Mouse (Mus musculus) limb, embryonic 10.5 days (tissue): ENCODE results near the gene Adad1. TPM values are rescaled to one million over a fixed set of nuclear protein-coding genes. Genes with fewer than 3 reads are reported as not detected.

Experiments
- DNase-seq: peaks from one replicate; pipeline ENCODE4 v3.0.0-alpha.2; 2017; ENCODE audit warnings: low spot score
- H3K27ac ChIP-seq: fragments of 300-500 bp; sonication (generic); 2 replicates; pipeline ENCODE4 v1.5.1; 2016; ENCODE audit warnings: mild to moderate bottlenecking
- H3K27me3 ChIP-seq: fragments of 300-500 bp; sonication (generic); 2 replicates; pipeline ENCODE4 v1.6.1; 2016; ENCODE audit warnings: low read depth, mild to moderate bottlenecking; ENCODE audit not compliant: poor library complexity, severe bottlenecking
- H3K36me3 ChIP-seq: fragments of 300-500 bp; sonication (generic); 2 replicates; pipeline ENCODE4 v1.6.1; 2016; ENCODE audit warnings: mild to moderate bottlenecking, moderate library complexity
- H3K4me1 ChIP-seq: fragments of 300-500 bp; sonication (generic); 2 replicates; pipeline ENCODE4 v1.6.1; 2016
- H3K4me3 ChIP-seq: fragments of 300-500 bp; sonication (generic); 2 replicates; pipeline ENCODE4 v1.5.1; 2016; ENCODE audit warnings: mild to moderate bottlenecking, moderate library complexity
- H3K9me3 ChIP-seq: fragments of 300-500 bp; sonication (generic); replicated peaks from 2 replicates; pipeline ENCODE4 v1.6.1; 2016; ENCODE audit warnings: mild to moderate bottlenecking
- WGBS: fragments of 180-500 bp; shearing (Covaris S2); methylation state at CpG from one replicate; pipeline ENCODE4 v1.1.7; 2016; 5-methylcytosine and 5-hydroxymethylcytosine counted together
- polyA plus RNA-seq: library from polyadenylated mRNA; unstranded; fragments of >200 nt; fragmentation: Nextera tagmentation; extraction: Ambion mirVana; gene quantifications from 2 replicates; pipeline ENCODE4 v1.2.1, GENCODE M21; 2016

Adad1 gene
- polyA plus RNA-seq, 1 experiment from 2014 or later = 1.1 TPM

GRCm38 (mm10) chr3:37141827-37142226 is 78.5 kb downstream of the Adad1 start:
- no peaks in the 10 kb centered on the region for H3K36me3 ChIP-seq
- 89% methylated on average over 2 of the region's 2 CpGs for WGBS
- H3K27me3 ChIP-seq = no peaks in the 10 kb centered on the region
- no peaks in the 10 kb centered on the region for H3K9me3 ChIP-seq
- H3K4me1 ChIP-seq = peaks cover 5% of the 10 kb centered on the region
- no peak overlapping the region for H3K4me3 ChIP-seq
- DNase-seq = no peak
- no peak overlapping the region for H3K27ac ChIP-seq

GRCm38 (mm10) chr3:37144979-37145378 is 81.7 kb downstream of the Adad1 start:
- 54% methylated on average over 1 of the region's 1 CpGs for WGBS

GRCm38 (mm10) chr3:37146406-37146805 is 83.1 kb downstream of the Adad1 start:
- no peak for DNase-seq
- H3K27ac ChIP-seq = no peak overlapping the region
- H3K36me3 ChIP-seq = no peaks in the 10 kb centered on the region
- peaks cover 5% of the 10 kb centered on the region for H3K4me1 ChIP-seq
- H3K9me3 ChIP-seq = no peaks in the 10 kb centered on the region
- H3K27me3 ChIP-seq = no peaks in the 10 kb centered on the region
- H3K4me3 ChIP-seq = no peak overlapping the region
- 48% methylated on average over 8 of the region's 8 CpGs for WGBS

More at GRCm38 (mm10) chr3:37144979-37145378, 81.7 kb downstream of the Adad1 start:
- peaks cover 5% of the 10 kb centered on the region for H3K4me1 ChIP-seq
- DNase-seq = no peak
- H3K36me3 ChIP-seq = no peaks in the 10 kb centered on the region
- no peaks in the 10 kb centered on the region for H3K9me3 ChIP-seq
- H3K4me3 ChIP-seq = no peak overlapping the region
- no peak overlapping the region for H3K27ac ChIP-seq
- H3K27me3 ChIP-seq = no peaks in the 10 kb centered on the region

- no peak for DNase-seq
Measured at GRCm38 (mm10) chr3:37146810-37147209, 83.5 kb downstream of the Adad1 start.

GRCm38 (mm10) chr3:37152274-37152673 is 88.9 kb downstream of the Adad1 start:
- H3K4me3 ChIP-seq = no peak overlapping the region
- H3K9me3 ChIP-seq = no peaks in the 10 kb centered on the region
- H3K27me3 ChIP-seq = no peaks in the 10 kb centered on the region
- no peak for DNase-seq
- no peak overlapping the region for H3K27ac ChIP-seq
- H3K4me1 ChIP-seq = peaks cover 3% of the 10 kb centered on the region; the same call in 1 of the 2 replicates
- H3K36me3 ChIP-seq = no peaks in the 10 kb centered on the region
- 90% methylated on average over 10 of the region's 10 CpGs for WGBS

More at GRCm38 (mm10) chr3:37146810-37147209, 83.5 kb downstream of the Adad1 start:
- Histone ChIP-seq H3K27ac (no peak overlapping the region), H3K4me3 (no peak overlapping the region), H3K4me1 (peaks cover 5% of the 10 kb centered on the region), H3K9me3 (no peaks in the 10 kb centered on the region), H3K27me3 (no peaks in the 10 kb centered on the region), H3K36me3 (no peaks in the 10 kb centered on the region)
- WGBS = 87% methylated on average over 7 of the region's 7 CpGs

GRCm38 (mm10) chr3:37153004-37153403 is 89.7 kb downstream of the Adad1 start:
- H3K4me1 ChIP-seq = peaks cover 3% of the 10 kb centered on the region; the same call in 1 of the 2 replicates
- WGBS = 96% methylated on average over 7 of the region's 7 CpGs
- H3K9me3 ChIP-seq = no peaks in the 10 kb centered on the region
- no peak for DNase-seq
- no peak overlapping the region for H3K27ac ChIP-seq
- H3K4me3 ChIP-seq = no peak overlapping the region
- no peaks in the 10 kb centered on the region for H3K36me3 ChIP-seq
- H3K27me3 ChIP-seq = no peaks in the 10 kb centered on the region

GRCm38 (mm10) chr3:37154396-37154795 is 91.1 kb downstream of the Adad1 start:
- Histone ChIP-seq H3K36me3 (no peaks in the 10 kb centered on the region), H3K27me3 (no peaks in the 10 kb centered on the region), H3K4me3 (no peak overlapping the region), H3K4me1 (peaks cover 3% of the 10 kb centered on the region; the same call in 1 of the 2 replicates), H3K27ac (no peak overlapping the region), H3K9me3 (no peaks in the 10 kb centered on the region)
- 88% methylated on average over 7 of the region's 7 CpGs for WGBS
- no peak for DNase-seq

GRCm38 (mm10) chr3:37157082-37157481 is 93.8 kb downstream of the Adad1 start:
- no peaks in the 10 kb centered on the region for H3K9me3 ChIP-seq
- no peaks in the 10 kb centered on the region for H3K27me3 ChIP-seq
- 74% methylated on average over 8 of the region's 8 CpGs for WGBS
- H3K4me1 ChIP-seq = peaks cover 3% of the 10 kb centered on the region; the same call in 1 of the 2 replicates
- no peak overlapping the region for H3K27ac ChIP-seq
- no peak overlapping the region for H3K4me3 ChIP-seq
- no peak for DNase-seq
- H3K36me3 ChIP-seq = no peaks in the 10 kb centered on the region

GRCm38 (mm10) chr3:37158246-37158645 is 94.9 kb downstream of the Adad1 start:
- no peak overlapping the region for H3K4me3 ChIP-seq
- H3K9me3 ChIP-seq = no peaks in the 10 kb centered on the region
- H3K4me1 ChIP-seq = peaks cover 3% of the 10 kb centered on the region; the same call in 1 of the 2 replicates
- no peak overlapping the region for H3K27ac ChIP-seq
- 79% methylated on average over 3 of the region's 3 CpGs for WGBS
- H3K27me3 ChIP-seq = no peaks in the 10 kb centered on the region
- no peaks in the 10 kb centered on the region for H3K36me3 ChIP-seq
- DNase-seq = no peak

GRCm38 (mm10) chr3:37161096-37161495 is 97.8 kb downstream of the Adad1 start:
- no peak for DNase-seq
- Histone ChIP-seq H3K4me1 (no peaks in the 10 kb centered on the region), H3K4me3 (no peak overlapping the region), H3K36me3 (no peaks in the 10 kb centered on the region), H3K27ac (no peak overlapping the region), H3K27me3 (no peaks in the 10 kb centered on the region), H3K9me3 (no peaks in the 10 kb centered on the region)
- 89% methylated on average over 4 of the region's 4 CpGs for WGBS

GRCm38 (mm10) chr3:37169283-37169682 is 106.0 kb downstream of the Adad1 start:
- 93% methylated on average over 2 of the region's 2 CpGs for WGBS
- Histone ChIP-seq H3K27ac (no peak overlapping the region), H3K36me3 (no peaks in the 10 kb centered on the region), H3K4me1 (no peaks in the 10 kb centered on the region), H3K4me3 (no peak overlapping the region), H3K9me3 (no peaks in the 10 kb centered on the region), H3K27me3 (no peaks in the 10 kb centered on the region)
- no peak for DNase-seq

Other genes with a start within 250 kb of the Adad1 start
- gene 4932438A13Rik, start 200.4 kb upstream of the Adad1 start, polyA plus RNA-seq = 32.0 and 38.0 TPM in 2 replicates
- 0.18 TPM in 1 of 2 replicates, not detected in the other for gene Il2, start 62.4 kb downstream of the Adad1 start, polyA plus RNA-seq
- gene Il21, start 169.1 kb downstream of the Adad1 start, polyA plus RNA-seq = not detected in 2 replicates
- 9.4 and 9.6 TPM in 2 replicates for gene Bbs12, start 249.0 kb downstream of the Adad1 start, polyA plus RNA-seq
- gene Cetn4, start 249.2 kb downstream of the Adad1 start, polyA plus RNA-seq = 1.6 and 3.2 TPM in 2 replicates